Mouse (Mus musculus): Measurements from ENCODE around the gene Olfr474. TPM values are rescaled to one million over a fixed set of nuclear protein-coding genes. Genes with fewer than 3 reads are reported as not detected.

Gene Olfr474
- polyA plus RNA-seq (2012; rRNA removed): not detected in 2 replicates

GRCm38 (mm10) chr7:107954343-107954742, at the start of gene Olfr474:
Gene Olfr474, plus strand, starts transcription at chr7:107954643.

GRCm38 (mm10) chr7:107930146-107930545, 24.3 kb upstream of the Olfr474 start, which contains the start of gene Olfr473:
Gene Olfr473, plus strand, starts transcription at chr7:107930446.

GRCm38 (mm10) chr7:107964503-107964902, 10.1 kb downstream of the Olfr474 start, which contains the start of gene Olfr476:
Gene Olfr476, plus strand, starts transcription at chr7:107964803.

DNA sequence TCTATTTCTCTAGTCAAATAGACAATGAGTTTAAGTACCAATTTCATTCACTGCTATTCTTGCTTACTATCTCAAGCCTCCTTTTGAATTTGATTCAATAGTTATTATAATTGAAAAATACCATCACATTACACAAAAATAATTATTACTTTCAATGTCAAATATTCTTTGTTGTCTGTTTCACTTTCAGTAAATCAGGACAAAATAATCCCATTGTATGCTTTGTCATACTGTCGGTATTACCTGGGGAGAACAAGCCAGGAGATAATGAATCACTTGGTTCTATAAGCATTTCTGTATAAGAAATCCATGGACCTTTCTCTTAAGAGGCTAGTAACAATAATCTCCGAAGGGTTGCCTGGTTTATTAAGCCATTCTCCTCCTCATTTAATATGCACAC, 31.9 kb downstream of the Olfr474 start, which contains the start of gene Olfr477:
Gene Olfr477 (plus strand): TSS at position 301 of the 400 bp plus-strand sequence.

Other genes starting within 250 kb of the Olfr474 start
- gene Cyb5r2, start 196.6 kb upstream of the Olfr474 start, polyA plus RNA-seq (2012; rRNA removed): 0.02 TPM in 1 of 2 replicates, not detected in the other
- gene Ovch2, start 153.4 kb upstream of the Olfr474 start, polyA plus RNA-seq (2012; rRNA removed): not detected in 2 replicates
- not detected in 2 replicates for gene Olfr467, start 142.4 kb upstream of the Olfr474 start, polyA plus RNA-seq (2012; rRNA removed)
- not detected in 2 replicates for gene Olfr469, start 129.1 kb upstream of the Olfr474 start, polyA plus RNA-seq (2012; rRNA removed)
- gene Olfr470, start 107.2 kb upstream of the Olfr474 start, polyA plus RNA-seq (2012; rRNA removed): not detected in 2 replicates
- not detected in 2 replicates for gene Olfr472, start 56.7 kb upstream of the Olfr474 start, polyA plus RNA-seq (2012; rRNA removed)
- not detected in 2 replicates for gene Olfr473, start 24.2 kb upstream of the Olfr474 start, polyA plus RNA-seq (2012; rRNA removed)
- gene Olfr476, start 10.2 kb downstream of the Olfr474 start, polyA plus RNA-seq (2012; rRNA removed): not detected in 2 replicates
- gene Olfr477, start 32.0 kb downstream of the Olfr474 start, polyA plus RNA-seq (2012; rRNA removed): not detected in 2 replicates
- gene Olfr478, start 79.3 kb downstream of the Olfr474 start, polyA plus RNA-seq (2012; rRNA removed): not detected in 2 replicates
- not detected in 2 replicates for gene Olfr479, start 96.0 kb downstream of the Olfr474 start, polyA plus RNA-seq (2012; rRNA removed)
- gene Olfr480, start 112.7 kb downstream of the Olfr474 start, polyA plus RNA-seq (2012; rRNA removed): not detected in 2 replicates
- not detected in 2 replicates for gene Olfr481, start 125.2 kb downstream of the Olfr474 start, polyA plus RNA-seq (2012; rRNA removed)
- gene Olfr482, start 142.9 kb downstream of the Olfr474 start, polyA plus RNA-seq (2012; rRNA removed): 0.01 TPM in 1 of 2 replicates, not detected in the other
- not detected in 2 replicates for gene Olfr483, start 146.2 kb downstream of the Olfr474 start, polyA plus RNA-seq (2012; rRNA removed)
- gene Olfr484, start 172.8 kb downstream of the Olfr474 start, polyA plus RNA-seq (2012; rRNA removed): not detected in 2 replicates
- gene Olfr485, start 205.2 kb downstream of the Olfr474 start, polyA plus RNA-seq (2012; rRNA removed): not detected in 2 replicates
- not detected in 2 replicates for gene Olfr486, start 218.1 kb downstream of the Olfr474 start, polyA plus RNA-seq (2012; rRNA removed)

Measured in liver, embryonic 18 days (tissue).